Mouse (Mus musculus) spleen, postnatal 4 days (tissue): Measurements from ENCODE around the gene Apba1.

Experiments
- DNase-seq, 2 experiments: peaks; one replicate each; pipeline ENCODE4 v3.0.0; 2022; ENCODE audit warnings: low spot score in 2 of 2

Apba1 gene

DNA sequence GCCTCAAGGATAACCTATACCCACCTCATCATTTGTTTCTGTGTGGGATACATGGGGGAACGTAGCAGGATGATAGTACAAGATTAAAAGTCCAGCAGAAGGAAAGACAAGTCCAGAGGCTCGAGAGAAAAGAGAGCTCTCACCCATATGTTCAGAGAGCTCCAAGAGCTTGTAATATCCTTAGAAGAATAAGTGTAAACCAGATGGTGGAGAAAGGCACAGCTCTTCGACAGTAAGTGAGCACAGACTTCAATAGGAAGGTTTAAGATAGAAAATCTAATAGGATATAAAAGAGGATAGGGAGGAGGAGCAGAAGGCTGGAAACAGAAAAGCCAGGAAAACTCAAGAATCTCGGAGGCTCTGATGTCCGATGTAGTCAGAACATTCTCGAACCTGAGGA, 115.8 kb downstream of the Apba1 start:
- no peak for DNase-seq

DNA sequence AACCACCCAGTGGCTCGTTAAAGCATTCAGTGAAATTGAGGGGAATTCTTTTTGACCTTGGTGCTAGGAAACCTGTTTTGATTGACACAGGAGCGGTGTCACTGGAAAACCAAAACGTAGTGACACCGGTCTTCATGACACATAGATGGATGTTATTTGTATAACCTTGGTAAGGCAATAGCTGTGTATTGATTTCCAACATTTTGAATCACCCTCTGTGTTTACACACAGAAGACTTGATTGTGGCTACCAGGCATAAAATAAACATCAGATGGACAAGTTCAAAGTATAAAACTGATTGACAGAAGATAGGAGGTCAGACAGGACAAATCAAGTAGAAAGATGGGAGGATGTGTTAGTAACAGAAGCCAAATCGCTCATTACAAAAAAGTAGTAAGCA, 117.1 kb downstream of the Apba1 start:
- DNase-seq, result no peak

- no peak for DNase-seq
Observed at GRCm38 (mm10) chr19:23879862-23880261, 121.2 kb downstream of the Apba1 start.

DNA sequence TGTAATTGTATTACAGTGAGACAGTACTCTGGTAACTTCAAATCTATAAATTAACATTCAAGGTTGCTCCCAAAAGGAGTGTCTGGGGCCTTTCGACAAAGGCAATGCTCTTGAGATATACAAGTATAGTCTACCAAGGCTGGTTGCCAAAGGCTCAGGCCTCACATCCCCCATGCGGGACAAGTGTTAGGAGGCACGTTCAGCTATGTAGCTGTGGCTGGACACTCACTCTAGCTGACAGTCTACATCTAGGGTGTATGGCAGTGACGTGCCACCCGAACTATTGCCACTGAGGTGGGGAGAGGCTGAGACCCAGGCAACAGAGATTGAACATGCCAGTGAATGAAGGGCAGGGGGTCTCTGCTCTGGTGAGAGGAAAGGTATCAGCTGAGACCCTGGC, 127.5 kb downstream of the Apba1 start:
- no peak for DNase-seq

GRCm38 (mm10) chr19:23891421-23891820, 132.7 kb downstream of the Apba1 start:
- DNase-seq, result no peak

- no peak for DNase-seq
Observed at GRCm38 (mm10) chr19:23892633-23893032, 133.9 kb downstream of the Apba1 start.

DNA sequence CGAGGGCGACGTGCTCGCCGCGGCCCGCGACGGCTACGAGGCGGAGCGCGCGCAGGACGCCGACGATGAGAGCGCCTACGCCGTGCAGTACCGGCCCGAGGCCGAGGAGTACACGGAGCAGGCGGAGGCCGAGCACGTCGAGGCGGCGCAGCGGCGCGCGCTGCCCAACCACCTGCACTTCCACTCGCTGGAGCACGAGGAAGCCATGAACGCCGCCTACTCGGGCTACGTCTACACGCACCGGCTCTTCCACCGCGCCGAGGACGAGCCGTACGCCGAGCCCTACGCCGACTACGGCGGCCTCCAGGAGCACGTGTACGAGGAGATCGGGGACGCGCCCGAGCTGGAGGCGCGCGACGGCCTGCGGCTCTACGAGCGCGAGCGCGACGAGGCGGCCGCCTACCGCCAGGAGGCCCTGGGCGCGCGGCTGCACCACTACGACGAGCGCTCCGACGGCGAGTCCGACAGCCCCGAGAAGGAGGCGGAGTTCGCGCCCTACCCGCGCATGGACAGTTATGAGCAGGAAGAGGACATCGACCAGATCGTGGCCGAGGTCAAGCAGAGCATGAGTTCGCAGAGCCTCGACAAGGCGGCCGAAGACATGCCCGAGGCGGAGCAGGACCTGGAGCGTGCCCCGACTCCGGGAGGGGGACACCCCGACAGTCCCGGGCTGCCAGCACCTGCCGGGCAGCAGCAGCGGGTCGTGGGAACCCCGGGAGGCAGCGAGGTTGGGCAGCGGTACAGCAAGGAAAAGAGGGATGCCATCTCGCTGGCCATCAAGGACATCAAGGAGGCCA, 134.6 kb downstream of the Apba1 start:
- DNase-seq, result peak; percentile 18 to 67

- DNase-seq, result no peak
Observed at GRCm38 (mm10) chr19:23893946-23894345, 135.3 kb downstream of the Apba1 start.

DNA sequence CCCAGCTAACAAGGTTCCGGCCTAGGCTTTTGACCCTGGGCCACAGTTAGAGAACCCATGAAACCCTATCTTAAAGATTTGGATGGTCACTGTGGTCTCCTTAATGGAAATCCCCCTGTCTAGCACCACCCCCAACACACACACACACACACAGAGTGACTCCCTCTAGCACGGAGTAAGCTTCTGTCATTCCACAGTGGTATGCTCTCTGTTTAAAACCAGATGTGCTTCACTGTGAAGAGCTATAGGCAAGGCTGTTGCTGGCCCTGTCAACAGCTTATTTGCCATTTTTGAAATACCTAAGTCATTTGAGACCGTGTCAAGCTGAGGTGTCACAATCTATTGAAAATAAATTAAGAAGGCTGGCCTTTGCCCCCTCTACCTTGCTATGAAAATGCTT, 136.1 kb downstream of the Apba1 start:
- no peak for DNase-seq

DNA sequence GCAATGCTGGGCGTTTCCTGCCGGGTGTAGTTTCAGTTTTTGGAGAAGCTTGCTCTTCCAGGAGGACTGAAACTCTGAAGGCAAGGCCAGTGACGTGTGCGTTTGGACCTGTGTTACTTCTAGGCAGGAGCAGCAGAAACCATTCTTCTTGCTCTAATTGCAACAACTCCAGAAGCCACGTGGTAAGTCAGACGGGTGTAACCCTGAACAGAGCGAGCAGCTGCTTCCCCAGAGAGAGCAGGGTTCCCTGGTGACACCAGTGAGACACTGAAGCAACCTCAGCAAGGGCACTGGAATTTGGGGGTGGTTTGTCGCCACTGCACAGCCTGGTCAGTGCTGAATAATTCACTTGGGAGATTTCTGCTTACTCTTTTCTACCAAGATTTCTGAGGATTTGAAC, 138.2 kb downstream of the Apba1 start:
- DNase-seq, result no peak

DNA sequence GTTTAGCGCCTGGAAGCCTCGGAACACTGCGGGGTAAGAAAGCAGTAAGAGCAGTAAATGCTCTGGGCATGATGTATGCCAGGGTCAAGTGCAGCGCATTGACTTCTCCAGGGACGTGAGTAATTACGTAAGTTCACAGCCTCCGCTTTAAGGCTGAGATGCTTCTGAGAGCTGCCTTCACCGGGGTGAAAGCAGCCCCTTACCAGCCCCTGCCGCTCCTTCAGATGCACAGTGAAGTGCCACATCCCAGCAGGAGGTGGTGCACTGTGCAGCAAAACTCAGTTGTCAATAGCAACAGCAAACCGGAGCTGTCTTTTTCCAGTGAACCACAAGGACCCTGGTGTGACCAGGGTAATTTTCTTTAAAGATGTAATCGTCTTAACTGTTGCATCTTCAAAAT, 139.8 kb downstream of the Apba1 start:
- DNase-seq, result no peak

DNA sequence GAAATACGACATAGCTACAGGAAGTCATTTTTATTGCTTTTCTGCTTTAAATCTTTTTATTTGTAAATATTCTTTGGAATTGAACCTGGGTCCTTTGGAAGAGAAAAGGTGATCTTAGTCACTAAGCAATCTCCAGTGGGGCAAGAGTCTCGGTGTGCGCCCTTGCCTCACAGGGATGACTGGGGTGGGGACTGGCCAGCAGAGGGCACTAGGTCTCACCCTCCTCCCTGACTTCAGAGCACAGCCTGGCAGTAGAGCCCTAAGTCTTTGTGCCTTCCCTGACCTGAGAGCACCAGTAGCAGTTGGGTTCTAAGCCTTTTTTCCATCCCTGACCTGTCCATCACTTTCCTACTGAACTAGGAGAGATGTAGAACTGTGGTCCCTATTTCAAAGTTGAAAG, 142.5 kb downstream of the Apba1 start:
- DNase-seq, result no peak

DNA sequence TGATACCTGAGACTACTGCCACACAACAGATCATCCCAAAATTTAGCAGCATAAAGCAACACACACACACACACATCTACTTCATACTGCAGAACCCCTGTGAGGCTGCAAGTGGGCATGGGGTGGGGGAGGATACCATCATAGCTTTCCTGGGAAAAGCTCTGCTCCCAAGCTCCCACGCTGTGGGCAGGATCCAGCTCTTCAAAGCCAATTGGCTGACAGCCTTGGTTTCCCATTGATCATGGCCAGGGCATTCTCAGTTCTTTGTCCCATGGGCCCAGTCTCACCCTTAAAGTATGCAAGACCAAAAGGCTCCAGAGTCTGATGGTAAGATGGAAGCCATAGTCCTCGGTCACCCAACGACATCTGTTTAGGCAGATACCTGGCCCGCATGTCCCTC, 143.1 kb downstream of the Apba1 start:
- DNase-seq, result no peak

GRCm38 (mm10) chr19:23903066-23903465, 144.4 kb downstream of the Apba1 start:
- no peak for DNase-seq

DNA sequence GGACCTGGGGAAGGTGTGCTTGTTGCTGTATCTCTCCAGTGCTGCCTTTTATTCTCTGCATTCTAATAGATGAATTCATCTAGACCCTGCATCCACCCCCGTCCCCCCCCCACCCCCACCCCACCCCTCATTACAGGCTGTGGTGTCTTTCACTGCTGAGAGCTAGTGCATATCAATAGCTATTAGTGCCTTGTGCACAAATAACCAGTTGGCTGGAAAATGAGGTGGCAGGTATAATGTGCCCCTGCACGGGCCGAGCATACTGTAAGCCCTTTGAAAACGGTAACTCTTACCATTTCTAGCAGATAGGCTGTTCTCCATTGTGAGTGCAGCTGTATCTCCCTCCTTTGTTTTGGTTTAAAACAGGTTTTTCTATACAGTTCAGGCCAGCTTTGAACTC, 146.2 kb downstream of the Apba1 start:
- no peak for DNase-seq

GRCm38 (mm10) chr19:23905772-23906171, 147.1 kb downstream of the Apba1 start:
- DNase-seq, result no peak

GRCm38 (mm10) chr19:23910345-23910744, 151.7 kb downstream of the Apba1 start:
- no peak for DNase-seq

DNA sequence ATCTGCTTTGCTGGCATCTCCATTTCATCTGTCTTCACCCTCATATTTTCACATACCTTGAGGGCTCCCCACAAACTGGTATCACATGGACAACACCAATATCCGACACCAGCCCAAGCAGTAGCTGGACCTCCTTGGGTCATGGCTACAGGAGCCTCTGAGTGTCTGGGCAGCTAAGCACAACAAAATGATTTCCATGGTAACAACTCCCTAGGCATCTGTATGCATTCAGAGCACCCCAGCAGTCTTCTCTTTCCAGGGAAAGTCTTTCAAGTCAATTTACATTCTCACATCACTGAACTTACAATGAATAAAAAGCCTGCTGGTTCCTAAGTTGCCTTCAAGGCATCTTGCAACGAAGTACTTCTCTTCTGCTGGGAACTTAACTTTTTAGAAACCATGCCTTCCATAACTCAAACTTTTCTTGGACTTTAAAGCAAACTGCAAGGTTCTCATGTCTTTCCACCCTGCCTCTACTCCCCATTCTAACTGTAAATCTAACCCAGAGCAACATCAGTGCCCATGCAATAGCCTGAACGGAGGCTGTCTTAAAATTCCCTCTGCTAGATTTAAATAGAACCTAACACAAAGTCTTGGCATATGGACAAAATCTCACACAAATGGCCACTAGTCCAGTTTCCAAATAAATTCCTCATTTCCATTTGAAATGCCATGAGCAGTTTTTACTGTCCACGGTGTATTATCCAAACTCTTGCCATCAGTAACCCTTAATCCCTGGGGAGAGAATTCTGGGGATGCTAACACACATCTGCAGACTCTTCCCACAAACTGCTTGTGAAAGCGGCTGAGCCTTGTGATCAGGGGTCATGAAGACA, 160.9 kb downstream of the Apba1 start:
- DNase-seq, result no peak

- no peak for DNase-seq
Observed at GRCm38 (mm10) chr19:23920220-23920544, 161.5 kb downstream of the Apba1 start.

GRCm38 (mm10) chr19:23922601-23923000, 163.9 kb downstream of the Apba1 start:
- no peak for DNase-seq

GRCm38 (mm10) chr19:23924057-23924456, 165.4 kb downstream of the Apba1 start:
- no peak for DNase-seq

DNA sequence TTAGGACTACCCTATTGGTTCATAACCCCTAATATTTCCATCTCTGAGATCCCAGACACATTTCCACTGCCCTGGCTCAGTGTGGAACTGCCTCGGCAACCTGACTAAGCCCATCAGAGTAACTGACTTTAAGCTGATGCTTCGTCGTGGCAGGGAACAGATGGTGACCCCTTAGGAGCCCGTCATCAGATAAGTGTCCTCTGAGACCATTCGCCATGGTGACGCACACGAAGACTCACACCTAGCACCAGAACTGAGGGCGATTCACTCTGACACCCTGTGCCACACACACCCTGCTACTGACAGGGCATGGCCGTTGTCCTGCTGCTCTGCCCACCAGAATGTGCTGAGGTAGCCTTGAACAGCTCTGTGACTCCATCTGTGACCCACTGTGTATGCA, 166.1 kb downstream of the Apba1 start:
- no peak for DNase-seq

DNA sequence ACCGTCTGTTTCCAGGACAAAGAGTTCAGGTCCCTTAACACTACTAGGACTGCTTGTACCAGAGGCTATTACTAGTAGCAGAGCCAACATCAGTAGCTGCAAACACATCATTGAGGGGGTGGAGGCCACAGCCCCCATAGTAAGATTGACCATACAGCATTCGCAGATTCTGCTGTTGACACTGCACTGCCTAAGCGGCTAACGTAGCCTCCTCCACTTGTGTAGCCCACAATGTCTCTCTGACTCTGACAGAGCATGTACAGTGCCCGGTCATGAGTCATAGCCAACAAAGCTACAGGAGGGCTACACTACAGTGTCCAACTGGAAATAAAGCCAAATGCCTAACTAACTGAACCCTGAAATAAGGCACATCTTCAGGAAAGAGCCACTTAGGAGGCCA, 166.9 kb downstream of the Apba1 start:
- no peak for DNase-seq
